Mouse (Mus musculus): ENCODE measurements at regions not wholly inside any gene's neighbourhood (a gene's known extent, or its start where the extent isn't known, plus 50 kb on each side); places are given as distances from the start of the nearest gene placed in this dataset.

DNA sequence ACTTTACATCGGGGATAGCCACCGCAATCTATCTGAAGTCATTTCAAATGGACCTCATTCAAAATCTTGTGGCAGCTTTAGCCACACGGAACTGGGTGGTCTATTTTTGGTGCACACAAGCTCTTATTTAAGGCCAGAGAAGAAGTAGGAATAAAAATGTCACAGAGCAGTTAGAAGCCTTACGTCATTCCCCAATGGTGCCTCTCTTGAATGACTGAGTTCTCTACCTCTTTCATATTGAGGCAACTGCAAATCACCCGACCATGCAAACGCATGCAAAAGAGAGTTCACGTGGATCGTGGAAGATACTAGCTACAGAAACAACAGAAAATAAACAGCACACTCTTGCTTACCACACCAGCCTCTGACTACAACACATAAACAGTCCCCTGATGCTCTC lies 62.3 kb upstream of the Nphp3 start:
- Histone ChIP-seq H3K27ac (ENCODE audit: insufficient read depth, low read depth) (no peak overlapping the region), H3K9ac (ENCODE audit: insufficient read depth, low read depth) (no peak overlapping the region), H3K4me3 (replicated peaks in 1 of 3; ENCODE audit: low read depth in 2 of 3, low read length in 2 of 3, poor library complexity in 1 of 3) (no peak overlapping the region), H3K79me2 (replicated peaks; ENCODE audit: control insufficient read depth, extremely low read depth, insufficient read depth, poor library complexity, severe bottlenecking) (no peaks in the 10 kb centered on the region), H3K4me1 (ENCODE audit: control insufficient read depth in 1 of 2, insufficient read depth in 2 of 2) (peaks cover 2 to 24% of the 10 kb centered on the region in 2 experiments; a peak in 3 of 4 replicates), H3K36me3 (replicated peaks in 1 of 2; ENCODE audit: control insufficient read depth in 1 of 2, insufficient read depth in 1 of 2, low read length in 1 of 2) (no peaks in the 10 kb centered on the region), H3K4me2 (ENCODE audit: insufficient read depth, low read depth, poor library complexity, severe bottlenecking) (peak overlapping the region; percentile 11; the same call in 1 of the 2 replicates), H3K9me3 (replicated peaks; ENCODE audit: low read length) (peaks cover 9% of the 10 kb centered on the region), H3K27me3 (replicated peaks) (no peaks in the 10 kb centered on the region)
- DNase-seq (ENCODE audit: extremely low read depth) = peak; percentile 59
- in situ Hi-C loops (cut with MboI; ENCODE audit: low pct_ligation_motif_present, low pct_unique_long_range_greater_than_20kb, low sequenced_read_pairs) (no loop called here), dilution Hi-C loops (cut with MboI; ENCODE audit: extremely low pct_ligation_motif_present, extremely low pct_unique_long_range_greater_than_20kb, low sequenced_read_pairs) (no loop called here)
- TF ChIP-seq ETS1 (conservative IDR thresholded peaks at IDR 0.05; ENCODE audit: low read depth, low read length) (peak; percentile 72), EP300 (IDR thresholded peaks at IDR 0.05; ENCODE audit: low read length) (peak; percentile 54; the same call in 1 of the 2 replicates), KAT2A (IDR thresholded peaks at IDR 0.05; ENCODE audit: insufficient replicate concordance, low read length) (no peak), JUN (IDR thresholded peaks at IDR 0.05; ENCODE audit: insufficient read depth, low read depth, low read length) (peak; percentile 59), ZMIZ1 (IDR thresholded peaks at IDR 0.05; ENCODE audit: low read depth, low read length) (no peak), MEF2A (IDR thresholded peaks at IDR 0.05; ENCODE audit: borderline replicate concordance, low read depth, low read length) (peak; percentile 86; the same call in 1 of the 2 replicates), RCOR1 (conservative IDR thresholded peaks at IDR 0.05; ENCODE audit: low read depth, low read length) (no peak), MAX (IDR thresholded peaks at IDR 0.05; ENCODE audit: low read length) (peak; percentile 51; the same call in 1 of the 2 replicates), BHLHE40 (IDR thresholded peaks at IDR 0.05; ENCODE audit: low read depth, low read length) (peak; percentile 95), MYC (IDR thresholded peaks at IDR 0.05; ENCODE audit: low read depth, low read length) (0 out of 2 replicates have a peak, but pooled peaks have one; percentile 36), NRF1 (IDR thresholded peaks at IDR 0.05; ENCODE audit: low read depth, low read length) (no peak), JUND (conservative IDR thresholded peaks at IDR 0.05; ENCODE audit: low read depth, low read length) (peak; percentile 41; the same call in 1 of the 2 replicates)

DNA sequence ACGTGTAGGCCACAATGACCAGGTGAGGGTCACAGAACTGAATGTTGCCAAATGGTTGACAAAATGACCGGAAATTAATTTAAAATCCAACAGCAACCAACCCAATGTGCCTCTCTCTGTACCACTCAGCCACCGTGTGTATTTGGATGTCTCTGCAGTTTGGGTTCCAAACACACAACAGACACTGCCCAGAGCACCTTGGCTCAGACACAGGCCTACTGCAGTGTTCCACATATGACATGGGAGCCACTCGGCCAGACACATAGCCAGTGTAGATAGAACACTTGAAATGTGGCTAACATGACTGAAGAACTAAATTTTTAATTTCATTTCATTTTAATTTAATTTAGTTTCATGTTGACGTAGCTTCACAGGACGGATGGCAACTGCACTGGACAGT lies 61.8 kb upstream of the Nphp3 start:
- peaks cover 2 to 24% of the 10 kb centered on the region in 2 experiments; a peak in 3 of 4 replicates for H3K4me1 ChIP-seq (ENCODE audit: control insufficient read depth in 1 of 2, insufficient read depth in 2 of 2)
- DNase-seq (ENCODE audit: extremely low read depth) = no peak
- no peak overlapping the region for H3K27ac ChIP-seq (ENCODE audit: insufficient read depth, low read depth)
- no peak overlapping the region for H3K9ac ChIP-seq (ENCODE audit: insufficient read depth, low read depth)
- TF ChIP-seq MAFK (IDR thresholded peaks at IDR 0.05; ENCODE audit: insufficient replicate concordance, low read length) (no peak), ELF1 (IDR thresholded peaks at IDR 0.05; ENCODE audit: low read depth, low read length) (no peak), GABPA (IDR thresholded peaks at IDR 0.05; ENCODE audit: insufficient replicate concordance, low read depth, low read length) (no peak), ZNF384 (IDR thresholded peaks at IDR 0.05; ENCODE audit: low read depth, low read length) (no peak), JUND (conservative IDR thresholded peaks at IDR 0.05; ENCODE audit: low read depth, low read length) (no peak), NRF1 (IDR thresholded peaks at IDR 0.05; ENCODE audit: low read depth, low read length) (no peak), SMC3 (IDR thresholded peaks at IDR 0.05; ENCODE audit: low read depth, low read length) (no peak), ZC3H11A (IDR thresholded peaks at IDR 0.05; ENCODE audit: low read depth, low read length) (no peak), HCFC1 (IDR thresholded peaks at IDR 0.05; ENCODE audit: low read depth, low read length) (no peak), BHLHE40 (IDR thresholded peaks at IDR 0.05; ENCODE audit: low read depth, low read length) (no peak), EP300 (IDR thresholded peaks at IDR 0.05; ENCODE audit: low read length) (no peak), MYC (IDR thresholded peaks at IDR 0.05; ENCODE audit: low read depth, low read length) (no peak), MAX (IDR thresholded peaks at IDR 0.05; ENCODE audit: low read length) (no peak), MEF2A (IDR thresholded peaks at IDR 0.05; ENCODE audit: borderline replicate concordance, low read depth, low read length) (no peak), USF1 (IDR thresholded peaks at IDR 0.05; ENCODE audit: low read depth, low read length) (no peak)
- peaks cover 9% of the 10 kb centered on the region for H3K9me3 ChIP-seq (replicated peaks; ENCODE audit: low read length)
- H3K27me3 ChIP-seq (replicated peaks) = no peaks in the 10 kb centered on the region
- H3K79me2 ChIP-seq (replicated peaks; ENCODE audit: control insufficient read depth, extremely low read depth, insufficient read depth, poor library complexity, severe bottlenecking) = no peaks in the 10 kb centered on the region
- dilution Hi-C loops (cut with MboI; ENCODE audit: extremely low pct_ligation_motif_present, extremely low pct_unique_long_range_greater_than_20kb, low sequenced_read_pairs) (no loop called here), in situ Hi-C loops (cut with MboI; ENCODE audit: low pct_ligation_motif_present, low pct_unique_long_range_greater_than_20kb, low sequenced_read_pairs) (no loop called here)
- H3K4me3 ChIP-seq (replicated peaks in 1 of 3; ENCODE audit: low read depth in 2 of 3, low read length in 2 of 3, poor library complexity in 1 of 3) = no peak overlapping the region
- H3K4me2 ChIP-seq (ENCODE audit: insufficient read depth, low read depth, poor library complexity, severe bottlenecking) = no peak overlapping the region
- no peaks in the 10 kb centered on the region for H3K36me3 ChIP-seq (replicated peaks in 1 of 2; ENCODE audit: control insufficient read depth in 1 of 2, insufficient read depth in 1 of 2, low read length in 1 of 2)
